Mouse (Mus musculus): Measurements from ENCODE around the gene Map4k1. TPM values are rescaled to one million over a fixed set of nuclear protein-coding genes. Genes with fewer than 3 reads are reported as not detected.
A peak's percentile ranks its signal among the peaks of the same experiment; 100 is the strongest.

Gene Map4k1
- polyA plus RNA-seq, 1 experiment: not detected

- WGBS: 1% methylated on average over 26 of the region's 26 CpGs
- Histone ChIP-seq H3K4me1 (ENCODE audit: control insufficient read depth, insufficient read depth, low read length) (peaks cover 18% of the 10 kb centered on the region), H3K4me3 (ENCODE audit: insufficient read depth, low read depth, low read length) (peak overlapping the region; percentile 46), H3K27ac (ENCODE audit: insufficient read depth, low read depth, low read length) (no peak overlapping the region)
- TF ChIP-seq CTCF (IDR thresholded peaks at IDR 0.05; ENCODE audit: insufficient read depth, low read depth, low read length) (no peak), POLR2A (IDR thresholded peaks at IDR 0.05; ENCODE audit: insufficient read depth, low read depth, low read length) (no peak)
Measured at GRCm38 (mm10) chr7:29039985-29040661, 58.3 kb downstream of the Map4k1 start.

GRCm38 (mm10) chr7:29041194-29041593 is 59.3 kb downstream of the Map4k1 start:
- peaks cover 18% of the 10 kb centered on the region for H3K4me1 ChIP-seq (ENCODE audit: control insufficient read depth, insufficient read depth, low read length)
- 83% methylated on average over 5 of the region's 5 CpGs for WGBS
- no peak overlapping the region for H3K27ac ChIP-seq (ENCODE audit: insufficient read depth, low read depth, low read length)
- no peak overlapping the region for H3K4me3 ChIP-seq (ENCODE audit: insufficient read depth, low read depth, low read length)
- TF ChIP-seq CTCF (IDR thresholded peaks at IDR 0.05; ENCODE audit: insufficient read depth, low read depth, low read length): no peak
- no peak for TF ChIP-seq POLR2A (IDR thresholded peaks at IDR 0.05; ENCODE audit: insufficient read depth, low read depth, low read length)

- TF ChIP-seq POLR2A (IDR thresholded peaks at IDR 0.05; ENCODE audit: insufficient read depth, low read depth, low read length) (no peak), CTCF (IDR thresholded peaks at IDR 0.05; ENCODE audit: insufficient read depth, low read depth, low read length) (no peak)
- Histone ChIP-seq H3K4me1 (ENCODE audit: control insufficient read depth, insufficient read depth, low read length) (peaks cover 18% of the 10 kb centered on the region), H3K4me3 (ENCODE audit: insufficient read depth, low read depth, low read length) (no peak overlapping the region), H3K27ac (ENCODE audit: insufficient read depth, low read depth, low read length) (no peak overlapping the region)
- WGBS: 41% methylated on average over 19 of the region's 19 CpGs
Measured at GRCm38 (mm10) chr7:29043016-29043673, 61.3 kb downstream of the Map4k1 start.

GRCm38 (mm10) chr7:29043674-29044057 is 61.8 kb downstream of the Map4k1 start:
- H3K4me1 ChIP-seq (ENCODE audit: control insufficient read depth, insufficient read depth, low read length): peaks cover 18% of the 10 kb centered on the region
- TF ChIP-seq CTCF (IDR thresholded peaks at IDR 0.05; ENCODE audit: insufficient read depth, low read depth, low read length): no peak
- TF ChIP-seq POLR2A (IDR thresholded peaks at IDR 0.05; ENCODE audit: insufficient read depth, low read depth, low read length): no peak
- H3K27ac ChIP-seq (ENCODE audit: insufficient read depth, low read depth, low read length): no peak overlapping the region
- no peak overlapping the region for H3K4me3 ChIP-seq (ENCODE audit: insufficient read depth, low read depth, low read length)
- WGBS: 24% methylated on average over 11 of the region's 11 CpGs

- TF ChIP-seq CTCF (IDR thresholded peaks at IDR 0.05; ENCODE audit: insufficient read depth, low read depth, low read length) (no peak), POLR2A (IDR thresholded peaks at IDR 0.05; ENCODE audit: insufficient read depth, low read depth, low read length) (no peak)
- Histone ChIP-seq H3K4me1 (ENCODE audit: control insufficient read depth, insufficient read depth, low read length) (peaks cover 18% of the 10 kb centered on the region), H3K4me3 (ENCODE audit: insufficient read depth, low read depth, low read length) (no peak overlapping the region), H3K27ac (ENCODE audit: insufficient read depth, low read depth, low read length) (no peak overlapping the region)
- 59% methylated on average over 9 of the region's 9 CpGs for WGBS
Measured at GRCm38 (mm10) chr7:29044302-29044701, 62.5 kb downstream of the Map4k1 start.

GRCm38 (mm10) chr7:29046533-29046932 is 64.7 kb downstream of the Map4k1 start:
- H3K4me3 ChIP-seq (ENCODE audit: insufficient read depth, low read depth, low read length): no peak overlapping the region
- 7% methylated on average over 12 of the region's 12 CpGs for WGBS
- no peak overlapping the region for H3K27ac ChIP-seq (ENCODE audit: insufficient read depth, low read depth, low read length)
- peaks cover 7% of the 10 kb centered on the region for H3K4me1 ChIP-seq (ENCODE audit: control insufficient read depth, insufficient read depth, low read length)
- TF ChIP-seq CTCF (IDR thresholded peaks at IDR 0.05; ENCODE audit: insufficient read depth, low read depth, low read length) (no peak), POLR2A (IDR thresholded peaks at IDR 0.05; ENCODE audit: insufficient read depth, low read depth, low read length) (no peak)

GRCm38 (mm10) chr7:29048070-29048469 is 66.2 kb downstream of the Map4k1 start:
- WGBS: 81% methylated on average over 3 of the region's 3 CpGs

GRCm38 (mm10) chr7:29048615-29049014 is 66.8 kb downstream of the Map4k1 start:
- no peak overlapping the region for H3K27ac ChIP-seq (ENCODE audit: insufficient read depth, low read depth, low read length)
- TF ChIP-seq CTCF (IDR thresholded peaks at IDR 0.05; ENCODE audit: insufficient read depth, low read depth, low read length) (no peak), POLR2A (IDR thresholded peaks at IDR 0.05; ENCODE audit: insufficient read depth, low read depth, low read length) (no peak)
- WGBS: 80% methylated on average over 11 of the region's 11 CpGs

More at GRCm38 (mm10) chr7:29048070-29048469, 66.2 kb downstream of the Map4k1 start:
- H3K4me3 ChIP-seq (ENCODE audit: insufficient read depth, low read depth, low read length): no peak overlapping the region
- no peak overlapping the region for H3K27ac ChIP-seq (ENCODE audit: insufficient read depth, low read depth, low read length)
- H3K4me1 ChIP-seq (ENCODE audit: control insufficient read depth, insufficient read depth, low read length): peaks cover 7% of the 10 kb centered on the region
- TF ChIP-seq POLR2A (IDR thresholded peaks at IDR 0.05; ENCODE audit: insufficient read depth, low read depth, low read length) (no peak), CTCF (IDR thresholded peaks at IDR 0.05; ENCODE audit: insufficient read depth, low read depth, low read length) (no peak)

GRCm38 (mm10) chr7:29050797-29051196 is 68.9 kb downstream of the Map4k1 start:
- Histone ChIP-seq H3K27ac (ENCODE audit: insufficient read depth, low read depth, low read length) (no peak overlapping the region), H3K4me3 (ENCODE audit: insufficient read depth, low read depth, low read length) (no peak overlapping the region), H3K4me1 (ENCODE audit: control insufficient read depth, insufficient read depth, low read length) (no peaks in the 10 kb centered on the region)
- TF ChIP-seq CTCF (IDR thresholded peaks at IDR 0.05; ENCODE audit: insufficient read depth, low read depth, low read length): no peak
- TF ChIP-seq POLR2A (IDR thresholded peaks at IDR 0.05; ENCODE audit: insufficient read depth, low read depth, low read length): no peak
- 34% methylated on average over 2 of the region's 2 CpGs for WGBS

More at GRCm38 (mm10) chr7:29048615-29049014, 66.8 kb downstream of the Map4k1 start:
- Histone ChIP-seq H3K4me1 (ENCODE audit: control insufficient read depth, insufficient read depth, low read length) (peaks cover 6% of the 10 kb centered on the region), H3K4me3 (ENCODE audit: insufficient read depth, low read depth, low read length) (no peak overlapping the region)

Measured in olfactory bulb, adult 2 months (tissue).